ENCODE assay signal across 7 mouse cellular contexts in the genomic region with DNA sequence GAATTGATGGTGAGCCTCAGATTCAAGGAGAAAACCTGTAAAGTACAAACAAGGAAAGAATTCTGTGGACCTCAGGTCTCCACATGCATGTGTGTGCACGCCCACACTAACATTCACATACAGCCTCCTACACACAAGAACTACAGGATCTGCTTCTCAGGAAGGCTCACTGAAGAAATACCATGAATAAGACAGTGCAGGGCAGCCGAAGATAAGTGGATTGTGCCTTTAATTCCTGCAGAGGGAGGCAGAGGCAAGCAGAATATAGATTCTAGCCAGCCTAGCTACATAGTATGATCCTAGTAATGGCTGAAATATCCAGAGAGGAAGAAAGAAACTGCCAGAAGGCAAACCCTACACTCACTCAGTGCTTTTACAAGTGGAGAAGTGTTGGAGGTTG. TPM values are rescaled to one million over a fixed set of nuclear protein-coding genes. Genes with fewer than 3 reads are reported as not detected.
A peak's percentile ranks its signal among the peaks of the same experiment; 100 is the strongest.
DNase-seq lines count a peak whose midpoint lies in the region; ATAC-seq and TF ChIP-seq lines count a peak whose summit lies in the region.

No protein-coding gene starts in this region.

- WGBS in limb, embryonic 12.5 days = 60% methylated on average over 2 of the region's 2 CpGs
- WGBS in limb, embryonic 10.5 days = 73% methylated on average over 2 of the region's 2 CpGs
- 54% methylated on average over 2 of the region's 2 CpGs for WGBS in hindbrain, postnatal 0 days

- H3K36me3 ChIP-seq in limb, embryonic 12.5 days = peaks cover 5% of the 10 kb centered on the region; the same call in 1 of the 2 replicates
- H3K36me3 ChIP-seq in limb, embryonic 10.5 days = peaks cover 16% of the 10 kb centered on the region
- H3K36me3 ChIP-seq in hindbrain, postnatal 0 days (ENCODE audit: insufficient read depth, low read length) = no peaks in the 10 kb centered on the region

- H3K9me3 ChIP-seq in limb, embryonic 12.5 days = no peaks in the 10 kb centered on the region
- no peaks in the 10 kb centered on the region for H3K9me3 ChIP-seq in limb, embryonic 10.5 days (replicated peaks)
- H3K9me3 ChIP-seq in hindbrain, postnatal 0 days (ENCODE audit: low read length) = no peaks in the 10 kb centered on the region

- no peak overlapping the region for H3K4me3 ChIP-seq in limb, embryonic 12.5 days (replicated peaks)
- H3K4me3 ChIP-seq in limb, embryonic 10.5 days = no peak overlapping the region
- no peak overlapping the region for H3K4me3 ChIP-seq in hindbrain, postnatal 0 days (ENCODE audit: low read length)

- DNase-seq in limb, embryonic 10.5 days (ENCODE audit: low spot score) = no peak
- peak; percentile 33 for DNase-seq in c-Kit-positive CD71-positive TER-119-positive erythroid progenitor cells, embryonic 14.5 days (ENCODE audit: low spot score)
- DNase-seq in hindbrain, postnatal 0 days (ENCODE audit: low spot score) = peak; percentile 63
- DNase-seq in retina, embryonic 14.5 days (ENCODE audit: low spot score) = peak; percentile 48
- DNase-seq in right cerebral cortex, postnatal 10 days (ENCODE audit: low spot score in 2 of 2) = no peak
- no peak for DNase-seq in thymus, postnatal 36 days

- peaks cover 10% of the 10 kb centered on the region; the same call in 1 of the 2 replicates for H3K27me3 ChIP-seq in limb, embryonic 12.5 days
- H3K27me3 ChIP-seq in limb, embryonic 10.5 days (ENCODE audit: low read depth, poor library complexity, severe bottlenecking) = peaks cover 11% of the 10 kb centered on the region
- no peaks in the 10 kb centered on the region for H3K27me3 ChIP-seq in hindbrain, postnatal 0 days (ENCODE audit: insufficient read depth, low read length)

- H3K9ac ChIP-seq in limb, embryonic 12.5 days (replicated peaks) = no peak overlapping the region
- no peak overlapping the region for H3K9ac ChIP-seq in hindbrain, postnatal 0 days (replicated peaks; ENCODE audit: low read length)

- 0 out of 2 replicates have a peak, but pooled peaks have one; percentile 34 for ATAC-seq in limb, embryonic 12.5 days (ENCODE audit: insufficient number of reproducible peaks, insufficient read depth, low FRiP score, low TSS enrichment, low read depth)
- peak; percentile 68 for ATAC-seq in hindbrain, postnatal 0 days

- peak; percentile 69 for TF ChIP-seq CTCF in hindbrain, postnatal 0 days (IDR thresholded peaks at IDR 0.05; ENCODE audit: low read depth)

- H3K4me1 ChIP-seq in limb, embryonic 12.5 days (replicated peaks) = peaks cover 15% of the 10 kb centered on the region
- H3K4me1 ChIP-seq in limb, embryonic 10.5 days = peaks cover 13% of the 10 kb centered on the region
- H3K4me1 ChIP-seq in hindbrain, postnatal 0 days (ENCODE audit: insufficient read depth, low read length) = peaks cover 8% of the 10 kb centered on the region; the same call in 1 of the 2 replicates

- no peak overlapping the region for H3K4me2 ChIP-seq in limb, embryonic 12.5 days
- no peak overlapping the region for H3K4me2 ChIP-seq in hindbrain, postnatal 0 days (ENCODE audit: low read depth, low read length)

- no peak overlapping the region for H3K27ac ChIP-seq in limb, embryonic 12.5 days
- no peak overlapping the region for H3K27ac ChIP-seq in limb, embryonic 10.5 days
- no peak overlapping the region for H3K27ac ChIP-seq in hindbrain, postnatal 0 days

RNA-seq across cellular contexts. Expression of gene Ube2l3, which starts 0.5 kb away (rescaled TPM):
- 362 and 368 TPM in 2 replicates for polyA plus RNA-seq in limb, embryonic 12.5 days (2016; fragmentation: Nextera tagmentation; extraction: Ambion mirVana)
- polyA plus RNA-seq in limb, embryonic 10.5 days (2016; fragmentation: Nextera tagmentation; extraction: Ambion mirVana) = 432 and 433 TPM in 2 replicates
- 82.7 and 93.6 TPM in 2 replicates for total RNA-seq in hindbrain, postnatal 0 days (2014; rRNA removed)
- polyA plus RNA-seq in hindbrain, postnatal 0 days (2015; fragmentation: Nextera tagmentation; extraction: Ambion mirVana) = 325 and 326 TPM in 2 replicates

RNA-seq across cellular contexts. Expression of gene Rimbp3, which starts 6.4 kb away (rescaled TPM):
- polyA plus RNA-seq in limb, embryonic 12.5 days (2016; fragmentation: Nextera tagmentation; extraction: Ambion mirVana) = 0.74 and 0.85 TPM in 2 replicates
- polyA plus RNA-seq in limb, embryonic 10.5 days (2016; fragmentation: Nextera tagmentation; extraction: Ambion mirVana) = 0.18 and 0.49 TPM in 2 replicates
- total RNA-seq in hindbrain, postnatal 0 days (2014; rRNA removed) = 1.9 and 4.3 TPM in 2 replicates
- polyA plus RNA-seq in hindbrain, postnatal 0 days (2015; fragmentation: Nextera tagmentation; extraction: Ambion mirVana) = 1.0 and 1.3 TPM in 2 replicates

RNA-seq across cellular contexts. Expression of gene Hic2, which starts 31.4 kb away (rescaled TPM):
- polyA plus RNA-seq in limb, embryonic 12.5 days (2016; fragmentation: Nextera tagmentation; extraction: Ambion mirVana) = 13.7 TPM in 2 replicates
- 16.8 and 19.3 TPM in 2 replicates for polyA plus RNA-seq in limb, embryonic 10.5 days (2016; fragmentation: Nextera tagmentation; extraction: Ambion mirVana)
- total RNA-seq in hindbrain, postnatal 0 days (2014; rRNA removed) = 10.0 and 13.1 TPM in 2 replicates
- polyA plus RNA-seq in hindbrain, postnatal 0 days (2015; fragmentation: Nextera tagmentation; extraction: Ambion mirVana) = 4.7 and 5.1 TPM in 2 replicates

RNA-seq across cellular contexts. Expression of gene Ccdc116, which starts 54.9 kb away (rescaled TPM):
- polyA plus RNA-seq in limb, embryonic 12.5 days (2016; fragmentation: Nextera tagmentation; extraction: Ambion mirVana) = 0.40 and 0.54 TPM in 2 replicates
- 0.40 and 0.63 TPM in 2 replicates for polyA plus RNA-seq in limb, embryonic 10.5 days (2016; fragmentation: Nextera tagmentation; extraction: Ambion mirVana)
- total RNA-seq in hindbrain, postnatal 0 days (2014; rRNA removed) = 7.2 and 8.8 TPM in 2 replicates
- polyA plus RNA-seq in hindbrain, postnatal 0 days (2015; fragmentation: Nextera tagmentation; extraction: Ambion mirVana) = 2.8 and 3.5 TPM in 2 replicates

RNA-seq across cellular contexts. Expression of gene Ydjc, which starts 57.6 kb away (rescaled TPM):
- polyA plus RNA-seq in limb, embryonic 12.5 days (2016; fragmentation: Nextera tagmentation; extraction: Ambion mirVana) = 5.1 and 6.2 TPM in 2 replicates
- polyA plus RNA-seq in limb, embryonic 10.5 days (2016; fragmentation: Nextera tagmentation; extraction: Ambion mirVana) = 4.1 and 7.0 TPM in 2 replicates
- 72.4 and 78.5 TPM in 2 replicates for total RNA-seq in hindbrain, postnatal 0 days (2014; rRNA removed)
- polyA plus RNA-seq in hindbrain, postnatal 0 days (2015; fragmentation: Nextera tagmentation; extraction: Ambion mirVana) = 41.3 and 43.9 TPM in 2 replicates

Comparison
In these comparisons a context has a peak if more than half of its experiments do, and no peak if none do; other contexts are left out.
1. DNase-seq: peak in c-Kit-positive CD71-positive TER-119-positive erythroid progenitor cells, embryonic 14.5 days (single experiment), hindbrain, postnatal 0 days (single experiment) and retina, embryonic 14.5 days (single experiment); none in limb, embryonic 10.5 days (single experiment), right cerebral cortex, postnatal 10 days (0 of 2) and thymus, postnatal 36 days (0 of 2).